Mouse (Mus musculus) liver, embryonic 15.5 days (tissue): Measurements from ENCODE around the gene Dimt1. TPM values are rescaled to one million over a fixed set of nuclear protein-coding genes. Genes with fewer than 3 reads are reported as not detected.

Experiments used
- ATAC-seq: fragments of 200-750 bp; cut with Nextera tagmentation; 2 replicates; pipeline ENCODE4 v1.8.0; 2017; ENCODE audit warnings: moderate number of reproducible peaks, mild to moderate bottlenecking, moderate library complexity; ENCODE audit not compliant: insufficient read depth
- H3K27ac ChIP-seq: fragments of 300-500 bp; sonication (generic); replicated peaks from 2 replicates; pipeline ENCODE4 v1.5.1; 2015; ENCODE audit warnings: mild to moderate bottlenecking, inconsistent platforms
- H3K27me3 ChIP-seq: fragments of 300-500 bp; sonication (generic); 2 replicates; pipeline ENCODE4 v1.6.1; 2015; ENCODE audit warnings: mild to moderate bottlenecking, inconsistent platforms
- H3K36me3 ChIP-seq: fragments of 300-500 bp; sonication (generic); replicated peaks from 2 replicates; pipeline ENCODE4 v1.6.1; 2015; ENCODE audit warnings: moderate library complexity, mild to moderate bottlenecking, inconsistent platforms
- H3K4me1 ChIP-seq: fragments of 300-500 bp; sonication (generic); replicated peaks from 2 replicates; pipeline ENCODE4 v1.6.1; 2015; ENCODE audit warnings: inconsistent platforms
- H3K4me2 ChIP-seq: fragments of 300-500 bp; sonication (generic); 2 replicates; pipeline ENCODE4 v1.6.1; 2015; ENCODE audit warnings: moderate library complexity, mild to moderate bottlenecking, inconsistent platforms
- H3K4me3 ChIP-seq: fragments of 300-500 bp; sonication (generic); replicated peaks from 2 replicates; pipeline ENCODE4 v1.5.1; 2015; ENCODE audit warnings: mild to moderate bottlenecking, inconsistent platforms
- H3K9ac ChIP-seq: fragments of 300-500 bp; sonication (generic); 2 replicates; pipeline ENCODE4 v1.6.1; 2015; ENCODE audit warnings: moderate library complexity, mild to moderate bottlenecking, inconsistent platforms
- H3K9me3 ChIP-seq: fragments of 300-500 bp; sonication (generic); replicated peaks from 2 replicates; pipeline ENCODE4 v1.6.1; 2016; ENCODE audit warnings: inconsistent platforms
- WGBS: fragments of 180-500 bp; shearing (Covaris S2); methylation state at CpG from one replicate; pipeline ENCODE4 v1.1.7; 2015; ENCODE audit warnings: mixed read lengths; ENCODE audit not compliant: insufficient replicate concordance; 5-methylcytosine and 5-hydroxymethylcytosine counted together
- polyA plus RNA-seq: library from polyadenylated mRNA; unstranded; fragments of >200 nt; fragmentation: Nextera tagmentation; extraction: Ambion mirVana; gene quantifications from 2 replicates; pipeline ENCODE4 v1.2.1, GENCODE M21; 2015

The Dimt1 gene
- polyA plus RNA-seq, 1 experiment from 2014 or later = 14.4 TPM

GRCm38 (mm10) chr13:106936256-106937137 lies 10.4 kb upstream of the Dimt1 start, which contains the start of gene Ipo11:
Ipo11 (minus strand) TSS chr13:106936958.
- Histone ChIP-seq H3K9me3 (no peaks in the 10 kb centered on the region), H3K4me3 (peak within 1 kb of the TSS; percentile 100), H3K4me1 (peaks cover 29% of the 10 kb centered on the region), H3K27ac (peak within 1 kb of the TSS; percentile 82), H3K27me3 (no peaks in the 10 kb centered on the region), H3K4me2 (peak within 1 kb of the TSS; percentile 90), H3K9ac (peak within 1 kb of the TSS; percentile 95), H3K36me3 (no peaks in the 10 kb centered on the region)
- under 1% methylated on average over 84 of the region's 84 CpGs for WGBS
- ATAC-seq = peak; percentile 97

DNA sequence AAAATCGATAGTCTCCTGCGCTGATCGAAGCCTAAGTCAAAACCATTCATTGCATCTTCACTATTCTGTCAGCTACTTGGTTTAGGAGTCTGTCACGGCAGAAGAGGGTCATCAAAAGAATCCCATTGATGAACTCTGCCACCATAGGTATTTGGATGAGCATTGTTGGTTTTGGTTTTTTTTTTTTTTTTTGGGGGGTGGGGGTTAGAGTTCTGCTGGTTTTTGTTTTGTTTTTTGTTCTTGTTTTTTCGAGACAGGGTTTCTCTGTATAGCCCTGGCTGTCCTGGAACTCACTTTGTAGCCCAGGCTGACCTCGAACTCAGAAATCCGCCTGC lies 9.8 kb upstream of the Dimt1 start:
- no peak for ATAC-seq
- peak overlapping the region; percentile 82; the same call in 1 of the 2 replicates for H3K27ac ChIP-seq
- peaks cover 28% of the 10 kb centered on the region for H3K4me1 ChIP-seq
- H3K9ac ChIP-seq = peak overlapping the region; percentile 95
- no peaks in the 10 kb centered on the region for H3K9me3 ChIP-seq
- peak overlapping the region; percentile 100 for H3K4me3 ChIP-seq
- H3K36me3 ChIP-seq = no peaks in the 10 kb centered on the region
- WGBS = 21% methylated on average over 7 of the region's 7 CpGs
- H3K27me3 ChIP-seq = no peaks in the 10 kb centered on the region
- H3K4me2 ChIP-seq = peak overlapping the region; percentile 90

DNA sequence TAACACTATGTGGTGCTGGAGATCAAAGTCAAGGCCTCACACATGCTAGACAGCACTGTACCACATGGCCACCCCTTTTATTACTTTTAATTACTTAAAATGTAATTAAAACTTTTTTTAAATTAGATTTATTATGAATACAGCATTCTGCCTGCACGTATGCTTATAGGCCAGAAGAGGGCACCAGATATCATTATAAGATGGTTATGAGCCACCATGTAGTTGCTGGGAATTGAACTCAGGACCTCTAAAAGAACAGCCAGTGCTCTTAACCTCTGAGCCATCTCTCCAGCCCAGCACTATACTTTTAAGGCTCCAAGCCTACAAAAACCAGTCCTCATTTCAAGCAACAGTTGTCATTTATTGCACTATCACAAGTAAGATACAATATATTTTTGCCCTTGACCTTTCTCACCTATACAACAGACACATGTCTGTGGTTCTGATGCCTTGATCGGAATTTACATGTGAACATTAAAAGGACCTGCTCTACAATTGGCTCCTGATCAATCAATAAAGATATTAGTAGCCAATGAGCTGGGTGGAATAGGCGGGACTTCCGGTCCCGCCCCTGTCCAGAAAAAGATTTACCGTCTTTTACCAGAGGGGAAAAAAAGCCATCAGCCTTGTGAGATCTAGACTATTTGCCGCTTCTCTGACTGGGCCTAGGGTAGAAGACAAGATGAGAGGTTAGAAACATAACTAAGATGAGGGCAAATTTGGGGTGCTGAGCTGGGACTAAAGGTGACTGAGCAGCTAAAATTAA lies 5.5 kb upstream of the Dimt1 start:
- H3K4me3 ChIP-seq = no peak overlapping the region
- H3K9me3 ChIP-seq = no peaks in the 10 kb centered on the region
- H3K27me3 ChIP-seq = peaks cover 3% of the 10 kb centered on the region; the same call in 1 of the 2 replicates
- no peak overlapping the region for H3K9ac ChIP-seq
- ATAC-seq = no peak
- H3K4me2 ChIP-seq = no peak overlapping the region
- H3K4me1 ChIP-seq = peaks cover 12% of the 10 kb centered on the region
- no peak overlapping the region for H3K27ac ChIP-seq
- WGBS = 44% methylated on average over 7 of the region's 7 CpGs
- H3K36me3 ChIP-seq = no peaks in the 10 kb centered on the region

DNA sequence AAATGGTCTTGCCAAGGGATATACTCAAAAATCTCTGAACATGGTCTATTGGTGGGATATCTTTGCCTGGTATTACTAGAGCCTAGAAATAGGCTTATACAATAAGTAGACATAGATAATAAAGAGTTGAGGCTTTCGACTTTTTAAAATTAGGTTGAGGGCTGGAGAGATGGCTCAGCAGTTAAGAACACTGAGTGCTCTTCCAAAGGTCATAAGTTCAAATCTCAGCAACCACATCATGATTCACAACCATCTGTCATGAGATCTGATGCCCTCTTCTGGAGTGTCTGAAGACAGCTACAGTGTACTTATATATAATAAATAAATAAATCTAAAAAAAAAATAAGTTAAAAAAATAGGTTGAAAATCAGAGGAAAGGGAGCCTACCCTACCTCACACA lies 4.2 kb upstream of the Dimt1 start:
- Histone ChIP-seq H3K9me3 (no peaks in the 10 kb centered on the region), H3K27me3 (peaks cover 3% of the 10 kb centered on the region; the same call in 1 of the 2 replicates), H3K4me3 (no peak overlapping the region), H3K9ac (no peak overlapping the region), H3K36me3 (no peaks in the 10 kb centered on the region), H3K4me1 (peaks cover 13% of the 10 kb centered on the region), H3K27ac (no peak overlapping the region), H3K4me2 (no peak overlapping the region)
- WGBS = 55% methylated on average over 1 of the region's 1 CpGs
- ATAC-seq = no peak

DNA sequence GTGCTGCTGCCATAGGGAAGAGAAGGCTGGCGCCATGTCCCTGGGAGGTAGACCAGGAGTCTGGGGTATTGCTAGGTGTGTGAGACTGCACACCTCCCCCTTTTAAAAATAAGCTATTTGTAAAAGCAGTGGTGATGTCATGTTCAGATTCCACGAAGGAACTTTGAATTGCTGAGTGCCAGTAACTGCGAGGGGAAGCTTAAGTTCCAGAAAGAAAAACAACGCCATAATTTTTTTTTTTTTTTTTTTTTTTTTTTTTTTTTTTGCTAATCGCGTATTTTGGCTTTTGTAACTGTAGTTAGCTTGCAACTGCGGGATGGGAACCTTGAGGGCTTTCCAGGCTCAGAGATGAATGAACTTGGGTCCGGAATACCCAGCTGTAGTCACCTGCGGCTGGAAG lies 1.4 kb upstream of the Dimt1 start:
- Histone ChIP-seq H3K4me1 (peaks cover 27% of the 10 kb centered on the region), H3K4me2 (no peak overlapping the region), H3K4me3 (no peak overlapping the region), H3K9me3 (no peaks in the 10 kb centered on the region), H3K27ac (no peak overlapping the region), H3K36me3 (peaks cover 15% of the 10 kb centered on the region), H3K27me3 (peaks cover 3% of the 10 kb centered on the region; the same call in 1 of the 2 replicates), H3K9ac (no peak overlapping the region)
- ATAC-seq = no peak
- 64% methylated on average over 9 of the region's 9 CpGs for WGBS

GRCm38 (mm10) chr13:106947583-106947982 lies 656 bp downstream of the Dimt1 start:
- Histone ChIP-seq H3K27me3 (peaks cover 3% of the 10 kb centered on the region; the same call in 1 of the 2 replicates), H3K9ac (peak overlapping the region; percentile 89), H3K9me3 (no peaks in the 10 kb centered on the region), H3K4me2 (peak overlapping the region; percentile 87), H3K36me3 (peaks cover 33% of the 10 kb centered on the region), H3K4me1 (peaks cover 27% of the 10 kb centered on the region), H3K4me3 (peak overlapping the region; percentile 90), H3K27ac (no peak overlapping the region)
- WGBS = 2% methylated on average over 6 of the region's 6 CpGs
- no peak for ATAC-seq

GRCm38 (mm10) chr13:106954880-106955279 lies 8.0 kb downstream of the Dimt1 start:
- no peak overlapping the region for H3K27ac ChIP-seq
- no peaks in the 10 kb centered on the region for H3K27me3 ChIP-seq
- H3K36me3 ChIP-seq = peaks cover 72% of the 10 kb centered on the region
- no peaks in the 10 kb centered on the region for H3K9me3 ChIP-seq
- H3K4me1 ChIP-seq = no peaks in the 10 kb centered on the region
- H3K4me3 ChIP-seq = no peak overlapping the region
- no peak overlapping the region for H3K9ac ChIP-seq
- no peak for ATAC-seq
- WGBS = 83% methylated on average over 3 of the region's 3 CpGs
- no peak overlapping the region for H3K4me2 ChIP-seq

- 93% methylated on average over 4 of the region's 4 CpGs for WGBS
- no peak for ATAC-seq
- no peak overlapping the region for H3K4me2 ChIP-seq
- no peak overlapping the region for H3K9ac ChIP-seq
- no peak overlapping the region for H3K27ac ChIP-seq
- H3K27me3 ChIP-seq = no peaks in the 10 kb centered on the region
- no peaks in the 10 kb centered on the region for H3K9me3 ChIP-seq
- peaks cover 70% of the 10 kb centered on the region for H3K36me3 ChIP-seq
- no peak overlapping the region for H3K4me3 ChIP-seq
- H3K4me1 ChIP-seq = no peaks in the 10 kb centered on the region
These were observed 10.6 kb downstream of the Dimt1 start for GRCm38 (mm10) chr13:106957554-106957953.

GRCm38 (mm10) chr13:106958286-106958685 lies 11.4 kb downstream of the Dimt1 start:
- no peak overlapping the region for H3K27ac ChIP-seq
- no peak overlapping the region for H3K9ac ChIP-seq
- peaks cover 71% of the 10 kb centered on the region for H3K36me3 ChIP-seq
- no peak for ATAC-seq
- H3K4me3 ChIP-seq = no peak overlapping the region
- H3K9me3 ChIP-seq = no peaks in the 10 kb centered on the region
- H3K4me2 ChIP-seq = no peak overlapping the region
- no peaks in the 10 kb centered on the region for H3K4me1 ChIP-seq
- WGBS = 92% methylated on average over 3 of the region's 3 CpGs
- H3K27me3 ChIP-seq = no peaks in the 10 kb centered on the region

- no peak overlapping the region for H3K27ac ChIP-seq
- no peaks in the 10 kb centered on the region for H3K4me1 ChIP-seq
- no peak overlapping the region for H3K9ac ChIP-seq
- H3K4me3 ChIP-seq = no peak overlapping the region
- peaks cover 74% of the 10 kb centered on the region for H3K36me3 ChIP-seq
- 86% methylated on average over 3 of the region's 3 CpGs for WGBS
- no peaks in the 10 kb centered on the region for H3K9me3 ChIP-seq
- H3K4me2 ChIP-seq = no peak overlapping the region
- ATAC-seq = no peak
- H3K27me3 ChIP-seq = no peaks in the 10 kb centered on the region
These were observed 13.6 kb downstream of the Dimt1 start for GRCm38 (mm10) chr13:106960557-106960956.

DNA sequence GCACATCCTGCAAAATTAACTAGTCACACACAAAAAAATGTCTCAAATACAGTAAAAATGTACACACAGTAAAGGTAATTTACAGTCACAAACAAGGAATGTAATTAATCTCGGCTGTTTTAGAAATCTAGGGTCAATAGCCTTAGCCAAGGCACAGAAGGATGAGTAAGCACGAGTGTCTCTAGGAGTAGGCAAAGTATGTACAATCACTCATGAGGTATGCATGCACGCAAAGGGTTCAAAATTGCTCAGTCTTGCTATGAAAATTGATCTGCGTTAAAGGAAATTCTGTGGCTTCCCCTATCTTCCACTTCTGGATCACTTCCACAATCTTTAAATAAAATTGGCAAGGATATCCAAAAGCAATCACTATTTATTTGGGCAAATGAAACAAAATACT lies 14.6 kb downstream of the Dimt1 start:
- no peaks in the 10 kb centered on the region for H3K4me1 ChIP-seq
- 83% methylated on average over 4 of the region's 4 CpGs for WGBS
- no peak overlapping the region for H3K9ac ChIP-seq
- H3K36me3 ChIP-seq = peaks cover 71% of the 10 kb centered on the region
- H3K27ac ChIP-seq = no peak overlapping the region
- H3K4me2 ChIP-seq = no peak overlapping the region
- H3K27me3 ChIP-seq = no peaks in the 10 kb centered on the region
- no peak overlapping the region for H3K4me3 ChIP-seq
- no peaks in the 10 kb centered on the region for H3K9me3 ChIP-seq
- ATAC-seq = no peak
